Mouse (Mus musculus) colon, adult 2 months (tissue): ENCODE measurements around the gene Kif11. TPM values are rescaled to one million over a fixed set of nuclear protein-coding genes. Genes with fewer than 3 reads are reported as not detected.

Experiments
- polyA plus RNA-seq: library from polyadenylated mRNA; depleted of rRNA; stranded (reverse); fragments of >200 nt; gene quantifications from 2 replicates; pipeline ENCODE4 v1.2.3, GENCODE M21; 2012; rRNA removed

Kif11 gene
- 1.2 and 1.7 TPM in 2 replicates for polyA plus RNA-seq

DNA sequence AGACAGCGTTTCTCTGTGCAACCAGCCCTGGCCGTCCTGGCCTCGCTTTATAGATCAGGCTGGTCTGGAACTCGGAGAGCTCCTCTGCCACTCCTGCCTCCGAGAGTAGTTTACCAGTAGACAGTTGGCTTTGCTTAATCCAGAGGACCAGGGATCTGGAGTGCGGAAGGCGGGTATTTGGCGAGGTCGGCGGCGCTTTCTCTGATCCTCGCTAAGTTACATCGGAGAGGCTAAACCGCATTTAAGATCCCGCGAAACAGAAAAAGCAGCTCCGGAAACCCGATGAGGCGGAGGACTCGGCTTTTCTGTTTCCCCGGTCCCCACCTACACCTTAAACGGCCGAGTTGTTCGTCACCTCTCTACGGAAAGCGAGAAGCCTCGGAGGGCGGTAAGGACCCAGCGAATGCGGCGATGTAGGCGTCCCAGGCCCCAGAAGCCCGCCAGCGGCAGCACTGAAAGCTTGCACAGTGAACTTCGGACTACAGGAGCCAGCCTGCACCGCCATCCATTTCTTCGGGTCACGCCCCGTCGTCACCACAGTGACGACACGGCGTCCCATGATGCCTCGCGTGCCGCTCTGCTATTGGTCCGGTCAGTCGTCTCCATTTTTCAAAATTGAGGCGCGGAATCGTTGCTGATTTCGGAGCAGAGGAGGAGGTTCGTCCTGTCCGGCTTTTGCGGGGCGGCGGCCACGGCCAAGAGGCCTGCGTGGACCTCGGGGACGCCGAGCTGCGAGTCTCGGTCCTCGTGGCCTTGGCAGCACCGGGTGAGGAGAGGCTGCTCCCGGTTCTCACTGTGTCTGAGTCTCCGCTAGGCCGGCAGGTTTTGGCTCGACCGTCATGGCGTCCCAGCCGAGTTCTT lies at the start of gene Kif11:
Gene Kif11 (plus strand): TSS at position 649 of the 861 bp plus-strand sequence.

DNA sequence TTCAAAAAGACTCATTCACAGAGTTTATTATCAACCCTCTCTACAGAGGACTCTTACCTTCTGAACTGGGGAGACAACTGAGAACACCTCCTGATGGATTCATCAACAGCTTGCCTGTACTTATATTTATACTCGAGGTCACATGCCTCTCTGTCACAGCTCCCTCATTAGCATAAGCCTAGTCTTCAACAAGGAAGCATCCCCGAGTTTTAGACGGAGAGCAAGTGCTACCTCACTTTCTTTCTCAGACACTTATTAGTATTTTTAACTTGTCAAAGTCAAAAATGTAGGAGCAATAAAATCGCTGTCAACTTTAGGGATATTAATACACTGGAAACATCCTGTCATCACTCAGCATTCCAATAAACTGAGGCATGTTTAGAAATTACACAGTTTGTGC lies 38.5 kb upstream of the Kif11 start, which contains the start of gene Ide:
Gene Ide (minus strand): TSS at position 101 of the 400 bp plus-strand sequence.

GRCm38 (mm10) chr19:37434263-37434951 lies 58.2 kb downstream of the Kif11 start, which contains the start of gene Hhex:
Hhex (plus strand) TSS chr19:37434810.

Other genes with a start within 250 kb of the Kif11 start
- gene March5, start 168.9 kb upstream of the Kif11 start, polyA plus RNA-seq: 27.1 TPM in 2 replicates
- gene Cpeb3, start 167.8 kb upstream of the Kif11 start, polyA plus RNA-seq: 4.7 and 5.5 TPM in 2 replicates
- gene Ide, start 38.6 kb upstream of the Kif11 start, polyA plus RNA-seq: 6.8 and 7.4 TPM in 2 replicates
- 4.8 and 5.9 TPM in 2 replicates for gene Hhex, start 58.4 kb downstream of the Kif11 start, polyA plus RNA-seq
- gene Exoc6, start 174.0 kb downstream of the Kif11 start, polyA plus RNA-seq: 4.5 and 5.0 TPM in 2 replicates